Mouse (Mus musculus) layer of hippocampus, adult 9-11 months (tissue): ENCODE results near the gene Fastk.
"Not testable (repeated sequence)": the region's sequence is repeated elsewhere in the genome, so short reads cannot be mapped to it uniquely, and the experiment has no call there.

Experiments used
- DNase-seq: peaks from one replicate; pipeline ENCODE4 v3.0.0; 2022

Fastk gene

GRCm38 (mm10) chr5:24420381-24420780 lies 24.7 kb downstream of the Fastk start:
- DNase-seq = no peak

GRCm38 (mm10) chr5:24417587-24417986 lies 27.5 kb downstream of the Fastk start:
- no peak for DNase-seq

GRCm38 (mm10) chr5:24416222-24416736 lies 28.8 kb downstream of the Fastk start:
- DNase-seq = peak; percentile 78

- no peak for DNase-seq
Observed at GRCm38 (mm10) chr5:24413938-24414337, 31.1 kb downstream of the Fastk start.

GRCm38 (mm10) chr5:24413042-24413693 lies 31.9 kb downstream of the Fastk start, which contains the start of gene Asic3:
Gene Asic3, plus strand, starts transcription at chr5:24413392.
- DNase-seq = no peak

GRCm38 (mm10) chr5:24412063-24412462 lies 33.0 kb downstream of the Fastk start:
- no peak for DNase-seq

GRCm38 (mm10) chr5:24409466-24409865 lies 35.6 kb downstream of the Fastk start:
- no peak for DNase-seq

- DNase-seq = peak; percentile 62
Observed at GRCm38 (mm10) chr5:24408651-24409050, 36.4 kb downstream of the Fastk start.

- no peak for DNase-seq
Observed at GRCm38 (mm10) chr5:24405389-24405876, 39.7 kb downstream of the Fastk start.

GRCm38 (mm10) chr5:24404594-24405360 lies 40.3 kb downstream of the Fastk start:
- peak; percentile 83 for DNase-seq

GRCm38 (mm10) chr5:24401969-24402368 lies 43.1 kb downstream of the Fastk start:
- no peak for DNase-seq

GRCm38 (mm10) chr5:24400911-24401605 lies 44.0 kb downstream of the Fastk start:
- DNase-seq = no peak

- no peak for DNase-seq
Observed at GRCm38 (mm10) chr5:24400362-24400761, 44.7 kb downstream of the Fastk start.

- no peak for DNase-seq
Observed at GRCm38 (mm10) chr5:24399686-24400085, 45.4 kb downstream of the Fastk start.

GRCm38 (mm10) chr5:24396254-24396653 lies 48.8 kb downstream of the Fastk start:
- DNase-seq = not testable (repeated sequence)

GRCm38 (mm10) chr5:24394165-24394894 lies 50.8 kb downstream of the Fastk start:
- DNase-seq = peak; percentile 97

- peak; percentile 87 for DNase-seq
Observed at GRCm38 (mm10) chr5:24393392-24393997, 51.6 kb downstream of the Fastk start, which contains the start of gene Abcb8. Gene Abcb8, plus strand, starts transcription at chr5:24393663.

- no peak for DNase-seq
Observed at GRCm38 (mm10) chr5:24392724-24393123, 52.4 kb downstream of the Fastk start.

GRCm38 (mm10) chr5:24391864-24392263 lies 53.2 kb downstream of the Fastk start, which contains the start of gene Atg9b:
Gene Atg9b, minus strand, starts transcription at chr5:24392143.
- no peak for DNase-seq

GRCm38 (mm10) chr5:24389658-24390020 lies 55.4 kb downstream of the Fastk start:
- DNase-seq = no peak

GRCm38 (mm10) chr5:24389011-24389657 lies 56.0 kb downstream of the Fastk start:
- no peak for DNase-seq
